Mouse (Mus musculus): Measurements from ENCODE around the gene Iqcg.

DNA sequence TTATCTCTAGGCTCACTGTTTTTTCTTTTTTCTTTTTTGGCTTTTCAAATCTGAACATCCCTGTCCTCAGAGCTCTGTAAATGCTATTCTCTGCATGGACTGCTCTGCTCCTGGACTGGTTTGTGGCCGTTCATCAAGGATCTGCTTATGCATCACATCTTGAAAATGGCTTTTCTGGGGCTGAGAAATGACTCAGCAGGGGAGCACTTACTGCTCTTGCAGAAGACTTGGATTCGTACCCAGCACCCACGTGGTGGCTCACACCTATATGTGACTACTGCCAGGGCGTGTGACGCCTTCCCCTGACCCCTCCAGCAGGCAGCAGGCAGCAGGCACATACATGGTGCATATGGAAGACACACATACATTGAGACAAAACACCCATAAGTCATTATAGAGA lies 63.9 kb downstream of the Iqcg start:
- TF ChIP-seq CEBPB (IDR thresholded peaks at IDR 0.05; ENCODE audit: insufficient read depth, poor library complexity, severe bottlenecking) (no peak), POLR2A (IDR thresholded peaks at IDR 0.05; ENCODE audit: insufficient read length, low read depth) (no peak)

Data from myocyte (in vitro differentiated cells).